Mouse (Mus musculus) megakaryocyte, embryonic 14.5 days (primary cell): ENCODE measurements at regions not wholly inside any gene's neighbourhood (a gene's known extent, or its start where the extent isn't known, plus 50 kb on each side); places are given as distances from the start of the nearest gene placed in this dataset.

Experiments used
- H3K27me3 ChIP-seq: replicated peaks from 2 replicates; pipeline ENCODE3; 2012; ENCODE audit warnings: inconsistent platforms
- H3K36me3 ChIP-seq: replicated peaks from 2 replicates; pipeline ENCODE3; 2012; ENCODE audit warnings: low read length, inconsistent platforms, mixed read lengths
- H3K4me1 ChIP-seq: 2 replicates; pipeline ENCODE4 v1.6.1; 2012; ENCODE audit warnings: inconsistent platforms
- H3K4me3 ChIP-seq: replicated peaks from 2 replicates; pipeline ENCODE3; 2012; ENCODE audit warnings: moderate library complexity, mild to moderate bottlenecking, inconsistent platforms
- H3K9me3 ChIP-seq: 2 replicates; pipeline ENCODE4 v1.6.1; 2012; ENCODE audit warnings: inconsistent platforms
- FLI1 ChIP-seq: IDR thresholded peaks from 2 replicates; pipeline ENCODE4 v1.6.1; 2012; ENCODE audit warnings: low read length, inconsistent platforms, mixed read lengths
- GATA1 ChIP-seq: IDR thresholded peaks from 3 replicates; pipeline ENCODE4 v1.6.1; 2012; ENCODE audit warnings: mixed read lengths, low read length, inconsistent platforms, borderline replicate concordance

GRCm38 (mm10) chr6:98697571-98697970 lies 355.0 kb upstream of the Gm765 start:
- no peak for TF ChIP-seq FLI1
- no peak for TF ChIP-seq GATA1
- Histone ChIP-seq H3K4me3 (no peak overlapping the region), H3K9me3 (no peaks in the 10 kb centered on the region), H3K36me3 (no peaks in the 10 kb centered on the region), H3K4me1 (no peaks in the 10 kb centered on the region), H3K27me3 (no peaks in the 10 kb centered on the region)

DNA sequence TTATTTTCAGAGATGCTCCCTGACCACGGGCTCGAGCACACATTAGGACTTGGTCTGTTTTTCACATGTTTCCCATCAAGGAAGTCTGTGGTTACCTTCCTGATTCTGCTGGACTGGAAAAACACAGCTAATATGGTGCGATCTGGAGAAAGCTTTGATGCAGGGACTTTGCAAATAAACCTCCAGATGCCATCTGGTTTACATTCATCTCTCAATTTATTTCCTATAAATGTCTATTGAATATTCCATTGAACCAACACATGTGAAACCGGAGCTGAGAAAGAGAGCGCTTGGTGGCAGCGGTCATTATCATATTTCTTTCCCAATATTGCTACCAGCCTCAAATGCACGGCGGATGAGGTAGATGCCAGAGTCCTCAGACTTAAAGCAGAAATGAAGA lies 350.9 kb upstream of the Gm765 start:
- TF ChIP-seq GATA1 (no peak), FLI1 (no peak)
- Histone ChIP-seq H3K4me1 (no peaks in the 10 kb centered on the region), H3K9me3 (no peaks in the 10 kb centered on the region), H3K4me3 (no peak overlapping the region), H3K36me3 (no peaks in the 10 kb centered on the region), H3K27me3 (no peaks in the 10 kb centered on the region)

- TF ChIP-seq FLI1 (no peak), GATA1 (no peak)
- Histone ChIP-seq H3K4me1 (no peaks in the 10 kb centered on the region), H3K36me3 (no peaks in the 10 kb centered on the region), H3K9me3 (no peaks in the 10 kb centered on the region), H3K4me3 (no peak overlapping the region), H3K27me3 (no peaks in the 10 kb centered on the region)
Observed at GRCm38 (mm10) chr6:98690133-98690532, 347.6 kb upstream of the Gm765 start.

- TF ChIP-seq FLI1 (no peak), GATA1 (no peak)
- Histone ChIP-seq H3K4me1 (no peaks in the 10 kb centered on the region), H3K4me3 (no peak overlapping the region), H3K27me3 (no peaks in the 10 kb centered on the region), H3K9me3 (no peaks in the 10 kb centered on the region), H3K36me3 (no peaks in the 10 kb centered on the region)
Observed at GRCm38 (mm10) chr6:98689395-98689794, 346.8 kb upstream of the Gm765 start.

DNA sequence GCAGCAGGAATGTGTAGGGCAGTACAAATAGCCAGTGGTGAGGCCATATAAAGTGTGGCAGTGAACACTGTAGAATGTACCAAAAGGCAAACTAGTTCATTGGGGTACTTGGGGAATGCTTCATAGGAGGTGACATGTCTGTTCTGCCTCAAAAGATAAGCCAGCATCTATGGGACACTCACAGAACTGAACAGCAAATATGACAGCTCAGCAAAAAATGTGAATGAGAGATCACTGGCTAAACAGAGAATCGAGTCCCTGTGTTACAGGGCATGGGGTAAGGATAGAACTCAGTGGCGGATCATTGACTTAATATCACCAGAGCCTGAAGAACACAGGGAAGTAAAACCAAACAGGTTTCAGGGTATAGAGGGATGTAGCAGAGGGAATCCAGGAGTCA lies 346.1 kb upstream of the Gm765 start:
- TF ChIP-seq FLI1 (no peak), GATA1 (no peak)
- no peaks in the 10 kb centered on the region for H3K9me3 ChIP-seq
- no peaks in the 10 kb centered on the region for H3K36me3 ChIP-seq
- no peaks in the 10 kb centered on the region for H3K4me1 ChIP-seq
- no peaks in the 10 kb centered on the region for H3K27me3 ChIP-seq
- H3K4me3 ChIP-seq = no peak overlapping the region

DNA sequence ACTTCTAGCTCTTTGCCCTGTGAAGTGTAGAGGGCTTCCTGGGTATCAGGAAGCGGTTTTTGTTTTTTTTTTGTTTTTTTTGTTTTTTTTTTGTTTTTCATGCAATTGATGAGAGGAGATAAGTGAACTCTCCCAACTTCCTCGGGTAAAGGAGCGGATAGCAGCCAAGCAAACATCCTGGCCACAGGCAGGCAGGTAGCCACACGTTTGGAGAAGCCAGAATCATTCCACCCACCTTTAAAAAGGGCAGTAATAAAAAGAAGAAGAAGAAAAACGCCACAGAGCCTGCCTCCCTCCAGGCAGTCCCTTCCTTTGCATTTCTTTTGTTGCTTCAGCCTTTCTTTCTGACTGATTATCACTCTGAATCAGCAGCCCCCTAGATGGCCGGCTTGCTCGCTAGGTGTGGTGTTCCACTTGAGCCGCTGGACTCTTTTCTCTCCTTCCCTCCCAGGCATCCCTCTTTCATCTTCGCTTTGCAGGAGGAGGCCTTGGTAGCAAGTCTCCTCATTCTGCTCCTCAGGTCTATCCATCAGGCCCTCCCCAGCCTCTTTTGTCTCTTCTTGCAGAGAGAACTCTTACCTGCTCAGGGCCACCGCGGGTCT lies 323.9 kb upstream of the Gm765 start:
- TF ChIP-seq GATA1 (no peak), FLI1 (no peak)
- peaks cover 11% of the 10 kb centered on the region for H3K9me3 ChIP-seq
- no peaks in the 10 kb centered on the region for H3K27me3 ChIP-seq
- H3K4me1 ChIP-seq = no peaks in the 10 kb centered on the region
- no peaks in the 10 kb centered on the region for H3K36me3 ChIP-seq
- no peak overlapping the region for H3K4me3 ChIP-seq

DNA sequence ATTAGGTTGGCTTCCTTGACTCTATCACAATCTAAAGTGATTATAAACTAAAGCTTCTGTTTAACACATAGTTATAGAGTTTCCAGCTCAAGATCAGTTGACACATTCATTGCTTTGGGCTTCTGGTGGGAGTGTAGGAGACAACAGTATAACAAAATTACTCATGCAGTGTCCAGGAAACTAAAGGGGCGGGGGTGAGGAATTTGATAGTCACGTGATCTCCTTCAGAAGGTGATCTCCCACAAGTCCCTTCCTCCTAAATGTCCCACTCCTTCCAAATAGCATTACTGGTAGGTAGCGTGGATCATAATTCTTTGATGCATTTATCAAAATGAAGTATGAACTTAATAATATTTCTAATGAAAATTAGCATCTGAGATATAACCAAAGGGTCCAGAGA lies 309.3 kb upstream of the Gm765 start:
- Histone ChIP-seq H3K4me1 (no peaks in the 10 kb centered on the region), H3K9me3 (peaks cover 2% of the 10 kb centered on the region; the same call in 1 of the 2 replicates), H3K36me3 (no peaks in the 10 kb centered on the region), H3K4me3 (no peak overlapping the region), H3K27me3 (no peaks in the 10 kb centered on the region)
- TF ChIP-seq GATA1 (no peak), FLI1 (no peak)

DNA sequence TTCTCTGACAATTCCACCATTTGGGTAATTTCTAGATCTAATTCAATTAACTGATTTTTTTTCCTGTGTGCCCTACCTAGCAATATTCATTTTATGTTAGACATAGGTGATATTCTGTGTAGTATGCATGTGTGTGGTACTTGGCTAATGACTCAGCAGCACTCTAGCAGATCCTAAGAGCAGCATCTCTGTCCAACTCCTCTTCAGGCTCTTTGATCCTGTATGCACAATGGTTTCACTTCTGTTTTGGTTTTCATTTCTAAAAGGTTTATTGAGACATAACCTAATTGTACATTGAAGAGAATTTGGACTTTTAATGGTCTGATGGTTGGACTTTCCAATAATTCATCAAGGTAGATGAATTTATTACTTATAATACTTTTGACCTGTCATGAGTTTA lies 308.8 kb upstream of the Gm765 start:
- TF ChIP-seq FLI1 (no peak), GATA1 (no peak)
- no peaks in the 10 kb centered on the region for H3K36me3 ChIP-seq
- no peaks in the 10 kb centered on the region for H3K27me3 ChIP-seq
- H3K9me3 ChIP-seq = peaks cover 2% of the 10 kb centered on the region; the same call in 1 of the 2 replicates
- H3K4me1 ChIP-seq = no peaks in the 10 kb centered on the region
- no peak overlapping the region for H3K4me3 ChIP-seq

GRCm38 (mm10) chr6:98640316-98640715 lies 297.8 kb upstream of the Gm765 start:
- Histone ChIP-seq H3K9me3 (peaks cover 5% of the 10 kb centered on the region), H3K36me3 (no peaks in the 10 kb centered on the region), H3K4me1 (no peaks in the 10 kb centered on the region; the same call in 1 of the 2 replicates), H3K27me3 (no peaks in the 10 kb centered on the region), H3K4me3 (no peak overlapping the region)
- TF ChIP-seq FLI1 (no peak), GATA1 (no peak)

DNA sequence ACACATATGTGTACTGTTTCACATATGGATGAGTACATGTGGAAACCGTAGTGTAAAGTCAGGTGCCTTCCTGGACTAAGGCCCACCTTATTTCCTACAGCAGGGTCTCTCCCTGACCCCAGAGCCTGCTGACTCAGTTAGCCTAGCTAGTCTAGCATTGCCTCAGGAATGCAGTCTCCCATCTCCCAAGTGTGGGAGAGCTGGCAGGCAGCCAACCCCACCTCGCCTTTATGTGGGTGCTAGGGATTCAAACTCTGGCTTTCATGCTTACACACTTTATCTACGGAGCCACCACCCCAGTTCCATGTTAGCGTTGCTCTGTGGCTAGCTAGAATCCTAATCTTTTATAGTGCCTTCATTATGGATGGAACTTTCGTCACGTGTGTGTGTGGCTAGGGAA lies 293.3 kb upstream of the Gm765 start:
- no peak for TF ChIP-seq FLI1
- no peak for TF ChIP-seq GATA1
- peaks cover 5% of the 10 kb centered on the region for H3K9me3 ChIP-seq

More for the DNA sequence above, 293.3 kb upstream of the Gm765 start:
- Histone ChIP-seq H3K4me3 (no peak overlapping the region), H3K36me3 (no peaks in the 10 kb centered on the region), H3K4me1 (peaks cover 13% of the 10 kb centered on the region), H3K27me3 (no peaks in the 10 kb centered on the region)
